Mouse (Mus musculus) stomach, postnatal 0 days (tissue): ENCODE measurements at regions not wholly inside any gene's neighbourhood (a gene's known extent, or its start where the extent isn't known, plus 50 kb on each side); places are given as distances from the start of the nearest gene placed in this dataset.

Experiments
- CTCF ChIP-seq: IDR thresholded peaks from 2 replicates; pipeline ENCODE4 v1.5.1; 2016; ENCODE audit warnings: antibody characterized with exemption, low read depth, mild to moderate bottlenecking, moderate library complexity
- EP300 ChIP-seq: optimal IDR thresholded peaks from 2 replicates; pipeline ENCODE3; 2016; ENCODE audit warnings: antibody characterized with exemption

GRCm38 (mm10) chr12:86579716-86580115 lies 98.8 kb upstream of the Vash1 start:
- TF ChIP-seq EP300 = no peak
- no peak for TF ChIP-seq CTCF
